Mouse (Mus musculus): ENCODE measurements around the gene C5ar1. TPM values are rescaled to one million over a fixed set of nuclear protein-coding genes. Genes with fewer than 3 reads are reported as not detected.
"Not testable (repeated sequence)": the region's sequence is repeated elsewhere in the genome, so short reads cannot be mapped to it uniquely, and the experiment has no call there.

The C5ar1 gene
- total and polyA plus RNA-seq, 3 experiments = 7.9 to 10.0 (median 8.1) TPM

- under 1% methylated on average over 39 of the region's 49 CpGs for WGBS
- H3K4me3 ChIP-seq = peak within 1 kb of the TSS; percentile 83
- peak; percentile 87 to 90 for DNase-seq
- TF ChIP-seq POLR2A (IDR thresholded peaks at IDR 0.05; ENCODE audit: insufficient read depth, low read depth, low read length) = peak; percentile 43; the same call in 1 of the 2 replicates
- TF ChIP-seq CTCF (IDR thresholded peaks at IDR 0.05) = no peak
- TF ChIP-seq EP300 (IDR thresholded peaks at IDR 0.05; ENCODE audit: insufficient read depth, low read depth, low read length) = 0 out of 2 replicates have a peak, but pooled peaks have one; percentile 26
- H3K27ac ChIP-seq = peak within 1 kb of the TSS; percentile 82
- H3K4me1 ChIP-seq (ENCODE audit: control insufficient read depth, insufficient read depth, low read length) = peaks cover 5% of the 10 kb centered on the region
- H3K27me3 ChIP-seq (ENCODE audit: control insufficient read depth, insufficient read depth, low read length) = no peaks in the 10 kb centered on the region
- H3K36me3 ChIP-seq (ENCODE audit: control insufficient read depth, insufficient read depth, low read length) = no peaks in the 10 kb centered on the region
- intact Hi-C loops (cut with DNase I) = loop anchor here (1.0 kb wide), 1 partner anchor 12 kb away; no protein-coding TSS in a partner anchor
- peak within 1 kb of the TSS; percentile 85 for H3K9ac ChIP-seq (ENCODE audit: low read depth, low read length)
- no peaks in the 10 kb centered on the region for H3K79me2 ChIP-seq (replicated peaks; ENCODE audit: control insufficient read depth, insufficient read depth, low read length)
Measured at GRCm38 (mm10) chr7:16273081-16273765, 13.9 kb upstream of the C5ar1 start, which contains the start of gene Inafm1. Gene Inafm1 (minus strand): TSS chr7:16273617.

- intact Hi-C loops (cut with DNase I) = loop anchor here (1.0 kb wide), 1 partner anchor 13 kb away; no protein-coding TSS in a partner anchor
- Histone ChIP-seq H3K36me3 (ENCODE audit: control insufficient read depth, insufficient read depth, low read length) (no peaks in the 10 kb centered on the region), H3K9ac (ENCODE audit: low read depth, low read length) (peak overlapping the region; percentile 85), H3K27me3 (ENCODE audit: control insufficient read depth, insufficient read depth, low read length) (no peaks in the 10 kb centered on the region), H3K4me3 (peak overlapping the region; percentile 83), H3K79me2 (replicated peaks; ENCODE audit: control insufficient read depth, insufficient read depth, low read length) (no peaks in the 10 kb centered on the region), H3K27ac (peak overlapping the region; percentile 82), H3K4me1 (ENCODE audit: control insufficient read depth, insufficient read depth, low read length) (peaks cover 5% of the 10 kb centered on the region)
- peak; percentile 74 to 78 for DNase-seq
- TF ChIP-seq EP300 (IDR thresholded peaks at IDR 0.05; ENCODE audit: insufficient read depth, low read depth, low read length) (no peak), CTCF (IDR thresholded peaks at IDR 0.05) (peak; percentile 50), POLR2A (IDR thresholded peaks at IDR 0.05; ENCODE audit: insufficient read depth, low read depth, low read length) (no peak)
- WGBS = under 1% methylated on average over 46 of the region's 46 CpGs
Measured at GRCm38 (mm10) chr7:16272681-16273080, 13.3 kb upstream of the C5ar1 start.

GRCm38 (mm10) chr7:16271139-16271538, 11.8 kb upstream of the C5ar1 start:
- H3K4me3 ChIP-seq = no peak overlapping the region
- WGBS = 27% methylated on average over 1 of the region's 1 CpGs
- TF ChIP-seq CTCF (IDR thresholded peaks at IDR 0.05) = no peak
- TF ChIP-seq POLR2A (IDR thresholded peaks at IDR 0.05; ENCODE audit: insufficient read depth, low read depth, low read length) = no peak
- TF ChIP-seq EP300 (IDR thresholded peaks at IDR 0.05; ENCODE audit: insufficient read depth, low read depth, low read length) = no peak
- H3K4me1 ChIP-seq (ENCODE audit: control insufficient read depth, insufficient read depth, low read length) = peaks cover 5% of the 10 kb centered on the region
- H3K27ac ChIP-seq = no peak overlapping the region
- DNase-seq = no peak
- H3K79me2 ChIP-seq (replicated peaks; ENCODE audit: control insufficient read depth, insufficient read depth, low read length) = no peaks in the 10 kb centered on the region
- H3K36me3 ChIP-seq (ENCODE audit: control insufficient read depth, insufficient read depth, low read length) = no peaks in the 10 kb centered on the region
- no peaks in the 10 kb centered on the region for H3K27me3 ChIP-seq (ENCODE audit: control insufficient read depth, insufficient read depth, low read length)
- no peak overlapping the region for H3K9ac ChIP-seq (ENCODE audit: low read depth, low read length)
- intact Hi-C loops (cut with DNase I) = no loop called here

GRCm38 (mm10) chr7:16266593-16266992, 7.3 kb upstream of the C5ar1 start:
- not testable (repeated sequence) for H3K4me1 ChIP-seq (ENCODE audit: control insufficient read depth, insufficient read depth, low read length)

DNA sequence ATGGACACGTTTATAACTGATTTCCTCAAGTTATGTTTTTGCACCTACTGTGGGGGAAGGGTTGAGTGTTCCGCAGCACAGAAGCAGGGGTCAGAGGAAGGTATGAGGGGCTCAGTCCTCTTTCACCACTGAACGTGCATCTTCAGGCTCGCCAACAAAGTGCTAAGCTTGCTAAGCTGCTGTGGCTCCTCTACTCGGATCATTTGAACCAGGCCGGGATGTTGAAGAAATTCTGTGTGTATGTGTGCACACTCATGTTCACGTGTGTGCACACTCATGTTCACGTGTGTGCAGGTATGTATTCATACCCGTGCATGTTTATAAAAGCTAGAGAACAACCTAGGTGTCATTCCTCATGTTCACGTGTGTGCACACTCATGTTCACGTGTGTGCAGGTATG, 6.5 kb upstream of the C5ar1 start:
- no peaks in the 10 kb centered on the region for H3K79me2 ChIP-seq (replicated peaks; ENCODE audit: control insufficient read depth, insufficient read depth, low read length)
- no peak overlapping the region for H3K9ac ChIP-seq (ENCODE audit: low read depth, low read length)
- WGBS = 87% methylated on average over 11 of the region's 11 CpGs
- TF ChIP-seq POLR2A (IDR thresholded peaks at IDR 0.05; ENCODE audit: insufficient read depth, low read depth, low read length) (no peak), EP300 (IDR thresholded peaks at IDR 0.05; ENCODE audit: insufficient read depth, low read depth, low read length) (no peak), CTCF (IDR thresholded peaks at IDR 0.05) (no peak)
- H3K27ac ChIP-seq = no peak overlapping the region
- no peaks in the 10 kb centered on the region for H3K27me3 ChIP-seq (ENCODE audit: control insufficient read depth, insufficient read depth, low read length)
- H3K4me3 ChIP-seq = no peak overlapping the region
- intact Hi-C loops (cut with DNase I) = no loop called here
- no peaks in the 10 kb centered on the region for H3K36me3 ChIP-seq (ENCODE audit: control insufficient read depth, insufficient read depth, low read length)
- H3K4me1 ChIP-seq (ENCODE audit: control insufficient read depth, insufficient read depth, low read length) = no peaks in the 10 kb centered on the region; the same call in 1 of the 2 replicates
- no peak for DNase-seq

More at GRCm38 (mm10) chr7:16266593-16266992, 7.3 kb upstream of the C5ar1 start:
- H3K79me2 ChIP-seq (replicated peaks; ENCODE audit: control insufficient read depth, insufficient read depth, low read length); H3K27ac ChIP-seq; H3K4me3 ChIP-seq; H3K27me3 ChIP-seq (ENCODE audit: control insufficient read depth, insufficient read depth, low read length); H3K9ac ChIP-seq (ENCODE audit: low read depth, low read length); DNase-seq; H3K36me3 ChIP-seq (ENCODE audit: control insufficient read depth, insufficient read depth, low read length); intact Hi-C loops (cut with DNase I): not testable (repeated sequence)
- WGBS = 69% methylated on average over 7 of the region's 7 CpGs

DNA sequence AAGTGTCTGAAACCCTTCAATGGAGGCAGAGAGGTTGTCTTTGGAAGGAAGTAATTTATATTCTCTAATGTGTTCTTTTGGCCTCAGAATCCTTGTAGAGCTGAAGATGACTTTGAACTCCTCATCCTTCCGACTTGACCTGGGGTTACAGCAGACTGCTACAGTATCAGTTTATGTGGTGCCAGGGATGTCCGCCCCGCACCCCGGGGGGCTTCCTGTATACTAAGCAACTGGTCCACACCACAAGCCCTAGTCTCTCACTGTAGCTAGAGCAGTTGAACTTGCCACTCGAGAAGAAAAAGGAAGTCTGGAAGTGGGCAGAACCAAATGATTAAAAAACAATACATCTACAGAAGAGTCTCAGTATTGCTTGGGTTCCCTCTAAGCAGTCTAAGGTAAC, 4.5 kb upstream of the C5ar1 start:
- Histone ChIP-seq H3K4me1 (ENCODE audit: control insufficient read depth, insufficient read depth, low read length) (no peaks in the 10 kb centered on the region; the same call in 1 of the 2 replicates), H3K4me3 (no peak overlapping the region), H3K36me3 (ENCODE audit: control insufficient read depth, insufficient read depth, low read length) (no peaks in the 10 kb centered on the region), H3K79me2 (replicated peaks; ENCODE audit: control insufficient read depth, insufficient read depth, low read length) (no peaks in the 10 kb centered on the region), H3K9ac (ENCODE audit: low read depth, low read length) (no peak overlapping the region), H3K27me3 (ENCODE audit: control insufficient read depth, insufficient read depth, low read length) (no peaks in the 10 kb centered on the region), H3K27ac (no peak overlapping the region)
- WGBS = 62% methylated on average over 5 of the region's 5 CpGs
- intact Hi-C loops (cut with DNase I) = loop anchor here (1.0 to 5.0 kb wide), 2 partner anchors 72 to 167 kb away; partner anchors contain the start of gene Napa
- DNase-seq = no peak
- no peak for TF ChIP-seq EP300 (IDR thresholded peaks at IDR 0.05; ENCODE audit: insufficient read depth, low read depth, low read length)
- TF ChIP-seq POLR2A (IDR thresholded peaks at IDR 0.05; ENCODE audit: insufficient read depth, low read depth, low read length) = no peak
- no peak for TF ChIP-seq CTCF (IDR thresholded peaks at IDR 0.05)
